Comparison of ENCODE assay signal across 12 mouse cellular contexts in genomic region chr17:8143802-8144673, GRCm38 (mm10). TPM values are rescaled to one million over a fixed set of nuclear protein-coding genes. Genes with fewer than 3 reads are reported as not detected.
DNase-seq lines count a peak whose midpoint lies in the region; ATAC-seq and TF ChIP-seq lines count a peak whose summit lies in the region.
"Not testable (repeated sequence)": the region's sequence is repeated elsewhere in the genome, so short reads cannot be mapped to it uniquely, and the experiment has no call there.
"Had no signal": no experiment of that assay in that cellular context is flagged by ENCODE, and none has a peak within 500 bp of the region (broad histone marks: within the 10 kb centered on the region; RNA-seq: fewer than 3 reads in every experiment).

No protein-coding gene starts in this region.

- ATAC-seq in liver, postnatal 0 days = not testable (repeated sequence)

- not testable (repeated sequence) for H3K4me3 ChIP-seq in liver, postnatal 0 days (ENCODE audit: low read depth, low read length)

- not testable (repeated sequence) for H3K9me3 ChIP-seq in liver, postnatal 0 days (ENCODE audit: low read length)

- DNase-seq in B cell, adult 2 months = peak; percentile 22 to 26
- DNase-seq in adrenal gland, postnatal 36 days = peak; percentile 32 to 55
- DNase-seq in heart, adult 11 months = peak; percentile 97
- peak; percentile 53 to 54 for DNase-seq in heart, postnatal 10 days
- peak; percentile 89 for DNase-seq in kidney, adult 9 months
- peak; percentile 11 for DNase-seq in liver, postnatal 0 days
- peak; percentile 30 to 63 for DNase-seq in lung, postnatal 4 days
- DNase-seq in spleen, postnatal 36 days (ENCODE audit: low spot score in 2 of 2) = peak; percentile 16 to 29

- H3K27me3 ChIP-seq in liver, postnatal 0 days (ENCODE audit: insufficient read depth, low read length) = not testable (repeated sequence)

- H3K4me2 ChIP-seq in liver, postnatal 0 days (ENCODE audit: low read depth, low read length) = not testable (repeated sequence)

- not testable (repeated sequence) for H3K4me1 ChIP-seq in liver, postnatal 0 days (ENCODE audit: insufficient read depth)

- not testable (repeated sequence) for TF ChIP-seq EP300 in liver, postnatal 0 days (IDR thresholded peaks at IDR 0.05; ENCODE audit: low read depth)

- H3K36me3 ChIP-seq in liver, postnatal 0 days (replicated peaks; ENCODE audit: insufficient read depth, low read length) = not testable (repeated sequence)

- TF ChIP-seq CTCF in liver, postnatal 0 days (IDR thresholded peaks at IDR 0.05; ENCODE audit: low read depth) = not testable (repeated sequence)

- not testable (repeated sequence) for H3K27ac ChIP-seq in liver, postnatal 0 days (ENCODE audit: low read depth)

- intact Hi-C loops in heart, postnatal 10 days (cut with DNase I) = not testable (repeated sequence)

- 52% methylated on average over 13 of the region's 14 CpGs for WGBS in liver, postnatal 0 days (ENCODE audit: insufficient replicate concordance)

- not testable (repeated sequence) for H3K9ac ChIP-seq in liver, postnatal 0 days (replicated peaks)

RNA-seq across cellular contexts. Expression of gene Gm49673, which starts 3.5 kb away (rescaled TPM):
- total RNA-seq in adrenal gland, postnatal 36 days (2021) = under 1 TPM in 1 of 2 experiments, not detected in 1; 0.30 TPM
- total RNA-seq in heart, postnatal 10 days (2021) = not detected
- not detected in 2 replicates for polyA plus RNA-seq in liver, postnatal 0 days (2015; fragmentation: Nextera tagmentation; extraction: Ambion mirVana)
- polyA plus RNA-seq: forebrain, embryonic 13.5 days; hindbrain, embryonic 10.5 days; intestine, postnatal 0 days; liver, embryonic 15.5 days had no signal

RNA-seq across cellular contexts. Expression of gene Rnaset2a, which starts 3.9 kb away (rescaled TPM):
- total RNA-seq in adrenal gland, postnatal 36 days (2021) = 10 to 100 TPM; 57.3 to 67.8 TPM
- total RNA-seq in heart, postnatal 10 days (2021) = 10 to 100 TPM; 23.4 to 27.6 TPM
- 27.0 and 28.8 TPM in 2 replicates for polyA plus RNA-seq in liver, postnatal 0 days (2015; fragmentation: Nextera tagmentation; extraction: Ambion mirVana)

RNA-seq across cellular contexts. Expression of gene Fgfr1op, which starts 21.3 kb away (rescaled TPM):
- total RNA-seq in adrenal gland, postnatal 36 days (2021) = 10 to 100 TPM; 21.9 to 24.5 TPM
- 10 to 100 TPM; 14.6 to 15.6 TPM for total RNA-seq in heart, postnatal 10 days (2021)
- 8.2 and 8.5 TPM in 2 replicates for polyA plus RNA-seq in liver, postnatal 0 days (2015; fragmentation: Nextera tagmentation; extraction: Ambion mirVana)

Comparison
In these comparisons a context has a peak if more than half of its experiments do, and no peak if none do; other contexts are left out.
1. DNase-seq: peak in every context shown above with its lines; median percentile 97 in heart, adult 11 months; 89 in kidney, adult 9 months; 54 in heart, postnatal 10 days; 46 in lung, postnatal 4 days; 44 in adrenal gland, postnatal 36 days; 24 in B cell, adult 2 months; 22 in spleen, postnatal 36 days; 11 in liver, postnatal 0 days.